Comparison of ENCODE assay signal across 14 mouse cellular contexts in genomic region chr1:162813143-162813835, GRCm38 (mm10). TPM values are rescaled to one million over a fixed set of nuclear protein-coding genes. Genes with fewer than 3 reads are reported as not detected.
DNase-seq lines count a peak whose midpoint lies in the region; ATAC-seq and TF ChIP-seq lines count a peak whose summit lies in the region.
"Had no signal": no experiment of that assay in that cellular context is flagged by ENCODE, and none has a peak within 500 bp of the region (broad histone marks: within the 10 kb centered on the region; RNA-seq: fewer than 3 reads in every experiment).

No protein-coding gene starts in this region.

- 76% methylated on average over 9 of the region's 9 CpGs for WGBS in heart, embryonic 11.5 days (ENCODE audit: insufficient replicate concordance)
- WGBS in limb, embryonic 13.5 days = 91% methylated on average over 9 of the region's 9 CpGs
- 90% methylated on average over 9 of the region's 9 CpGs for WGBS in limb, embryonic 10.5 days
- WGBS in intestine, postnatal 0 days = 45% methylated on average over 9 of the region's 9 CpGs
- WGBS in forebrain, embryonic 15.5 days = 89% methylated on average over 9 of the region's 9 CpGs

- DNase-seq in heart, adult 9 months (ENCODE audit: low spot score in 2 of 2) = no peak
- DNase-seq in limb, embryonic 10.5 days (ENCODE audit: low spot score) = no peak
- no peak for DNase-seq in CH12.LX (ENCODE audit: extremely low read depth)
- no peak for DNase-seq in thymus, postnatal 36 days
- DNase-seq: cerebellum, adult 9-11 months had no signal

- ATAC-seq in heart, embryonic 11.5 days (replicated peaks; ENCODE audit: insufficient number of reproducible peaks, low FRiP score, low TSS enrichment) = no peak
- ATAC-seq in limb, embryonic 13.5 days (ENCODE audit: low FRiP score, low read depth) = no peak
- ATAC-seq in intestine, postnatal 0 days = peak; percentile 52
- no peak for ATAC-seq in forebrain, embryonic 15.5 days (replicated peaks)

- TF ChIP-seq POLR2A in CH12.LX (IDR thresholded peaks at IDR 0.05; ENCODE audit: low read depth, low read length) = no peak

- no peak overlapping the region for H3K27ac ChIP-seq in heart, embryonic 11.5 days (ENCODE audit: low read depth, low read length)
- H3K27ac ChIP-seq in limb, embryonic 13.5 days = no peak overlapping the region
- no peak overlapping the region for H3K27ac ChIP-seq in limb, embryonic 10.5 days
- no peak overlapping the region for H3K27ac ChIP-seq in CH12.LX (ENCODE audit: insufficient read depth, low read depth)
- H3K27ac ChIP-seq in intestine, postnatal 0 days (ENCODE audit: low read depth, low read length) = peak overlapping the region; percentile 79
- no peak overlapping the region for H3K27ac ChIP-seq in forebrain, embryonic 15.5 days (replicated peaks)
- H3K27ac ChIP-seq: macrophage; neural tube, embryonic 12.5 days had no signal

- no peak for TF ChIP-seq EP300 in CH12.LX (IDR thresholded peaks at IDR 0.05; ENCODE audit: low read length)

- no peak overlapping the region for H3K4me3 ChIP-seq in heart, embryonic 11.5 days (ENCODE audit: low read depth, low read length)
- no peak overlapping the region for H3K4me3 ChIP-seq in limb, embryonic 13.5 days
- no peak overlapping the region for H3K4me3 ChIP-seq in limb, embryonic 10.5 days
- no peak overlapping the region for H3K4me3 ChIP-seq in CH12.LX (replicated peaks in 1 of 3; ENCODE audit: low read depth in 2 of 3, low read length in 2 of 3, poor library complexity in 1 of 3)
- H3K4me3 ChIP-seq in intestine, postnatal 0 days (ENCODE audit: low read depth, low read length) = peak overlapping the region; percentile 20; the same call in 1 of the 2 replicates
- no peak overlapping the region for H3K4me3 ChIP-seq in forebrain, embryonic 15.5 days
- H3K4me3 ChIP-seq: erythroblast, embryonic 14.5 days; neural tube, embryonic 12.5 days had no signal

- H3K79me2 ChIP-seq in CH12.LX (replicated peaks; ENCODE audit: control insufficient read depth, extremely low read depth, insufficient read depth, poor library complexity, severe bottlenecking) = no peaks in the 10 kb centered on the region

- TF ChIP-seq RAD21 in CH12.LX (IDR thresholded peaks at IDR 0.05; ENCODE audit: low read depth, low read length) = no peak

- no peaks in the 10 kb centered on the region for H3K4me1 ChIP-seq in heart, embryonic 11.5 days (ENCODE audit: control insufficient read depth, insufficient read depth, low read length)
- no peaks in the 10 kb centered on the region for H3K4me1 ChIP-seq in limb, embryonic 13.5 days
- no peaks in the 10 kb centered on the region for H3K4me1 ChIP-seq in limb, embryonic 10.5 days
- 0 out of 4 replicates have a peak, but pooled peaks cover 0 to 4% of the 10 kb centered on the region in 2 experiments for H3K4me1 ChIP-seq in CH12.LX (ENCODE audit: control insufficient read depth in 1 of 2, insufficient read depth in 2 of 2)
- H3K4me1 ChIP-seq in intestine, postnatal 0 days (replicated peaks; ENCODE audit: control insufficient read depth, insufficient read depth, low read length) = peaks cover 19% of the 10 kb centered on the region; the same call in 1 of the 2 replicates
- H3K4me1 ChIP-seq in forebrain, embryonic 15.5 days = no peaks in the 10 kb centered on the region
- H3K4me1 ChIP-seq: neural tube, embryonic 12.5 days had no signal

- peak overlapping the region; percentile 9; the same call in 1 of the 2 replicates for H3K4me2 ChIP-seq in heart, embryonic 11.5 days
- H3K4me2 ChIP-seq in limb, embryonic 13.5 days (replicated peaks) = 0 out of 2 replicates have a peak overlapping the region, but pooled peaks have one; percentile 19
- peak overlapping the region; percentile 11 for H3K4me2 ChIP-seq in CH12.LX (ENCODE audit: insufficient read depth, low read depth, poor library complexity, severe bottlenecking)
- peak overlapping the region; percentile 52 for H3K4me2 ChIP-seq in intestine, postnatal 0 days (replicated peaks; ENCODE audit: low read depth)
- no peak overlapping the region for H3K4me2 ChIP-seq in forebrain, embryonic 15.5 days (replicated peaks)
- H3K4me2 ChIP-seq: neural tube, embryonic 12.5 days had no signal

- H3K36me3 ChIP-seq in heart, embryonic 11.5 days (ENCODE audit: control insufficient read depth, insufficient read depth, low read length) = no peaks in the 10 kb centered on the region
- H3K36me3 ChIP-seq in limb, embryonic 13.5 days = no peaks in the 10 kb centered on the region
- H3K36me3 ChIP-seq in limb, embryonic 10.5 days = no peaks in the 10 kb centered on the region
- no peaks in the 10 kb centered on the region for H3K36me3 ChIP-seq in CH12.LX (replicated peaks in 1 of 2; ENCODE audit: control insufficient read depth in 1 of 2, insufficient read depth in 1 of 2, low read length in 1 of 2)
- H3K36me3 ChIP-seq in intestine, postnatal 0 days (ENCODE audit: control insufficient read depth, insufficient read depth) = no peaks in the 10 kb centered on the region
- no peaks in the 10 kb centered on the region for H3K36me3 ChIP-seq in forebrain, embryonic 15.5 days
- H3K36me3 ChIP-seq: G1E; neural tube, embryonic 12.5 days had no signal

- no peak for TF ChIP-seq CTCF in CH12.LX (conservative IDR thresholded peaks at IDR 0.05 in 1 of 2, IDR thresholded peaks at IDR 0.05 in 1 of 2; ENCODE audit: low read depth in 2 of 2, low read length in 2 of 2)
- TF ChIP-seq CTCF in intestine, postnatal 0 days (IDR thresholded peaks at IDR 0.05; ENCODE audit: low read depth) = no peak

- H3K27me3 ChIP-seq in heart, embryonic 11.5 days (ENCODE audit: control insufficient read depth, insufficient read depth, low read length) = no peaks in the 10 kb centered on the region
- no peaks in the 10 kb centered on the region for H3K27me3 ChIP-seq in limb, embryonic 13.5 days
- H3K27me3 ChIP-seq in limb, embryonic 10.5 days (ENCODE audit: low read depth, poor library complexity, severe bottlenecking) = no peaks in the 10 kb centered on the region
- H3K27me3 ChIP-seq in CH12.LX (replicated peaks) = no peaks in the 10 kb centered on the region
- no peaks in the 10 kb centered on the region for H3K27me3 ChIP-seq in intestine, postnatal 0 days (replicated peaks; ENCODE audit: control insufficient read depth, insufficient read depth, low read length)
- H3K27me3 ChIP-seq in forebrain, embryonic 15.5 days = no peaks in the 10 kb centered on the region
- H3K27me3 ChIP-seq: neural tube, embryonic 12.5 days had no signal

- in situ Hi-C loops in CH12.LX (cut with MboI; ENCODE audit: low pct_ligation_motif_present, low pct_unique_long_range_greater_than_20kb, low sequenced_read_pairs) = no loop called here

- no peak overlapping the region for H3K9ac ChIP-seq in heart, embryonic 11.5 days (ENCODE audit: low read depth, low read length)
- no peak overlapping the region for H3K9ac ChIP-seq in limb, embryonic 13.5 days
- no peak overlapping the region for H3K9ac ChIP-seq in CH12.LX (ENCODE audit: insufficient read depth, low read depth)
- H3K9ac ChIP-seq in intestine, postnatal 0 days (ENCODE audit: low read depth, low read length) = no peak overlapping the region
- no peak overlapping the region for H3K9ac ChIP-seq in forebrain, embryonic 15.5 days (replicated peaks)
- H3K9ac ChIP-seq: neural tube, embryonic 12.5 days had no signal

- dilution Hi-C loops in CH12.LX (cut with MboI; ENCODE audit: extremely low pct_ligation_motif_present, extremely low pct_unique_long_range_greater_than_20kb, low sequenced_read_pairs) = no loop called here

- no peaks in the 10 kb centered on the region for H3K9me3 ChIP-seq in heart, embryonic 11.5 days (replicated peaks; ENCODE audit: control insufficient read depth, low read length)
- H3K9me3 ChIP-seq in limb, embryonic 13.5 days = no peaks in the 10 kb centered on the region
- H3K9me3 ChIP-seq in limb, embryonic 10.5 days (replicated peaks) = no peaks in the 10 kb centered on the region
- H3K9me3 ChIP-seq in CH12.LX (replicated peaks; ENCODE audit: low read length) = no peaks in the 10 kb centered on the region
- H3K9me3 ChIP-seq in intestine, postnatal 0 days (ENCODE audit: control insufficient read depth) = no peaks in the 10 kb centered on the region
- H3K9me3 ChIP-seq in forebrain, embryonic 15.5 days = no peaks in the 10 kb centered on the region
- H3K9me3 ChIP-seq: G1E; neural tube, embryonic 12.5 days had no signal

TF ChIP-seq in CH12.LX, 34 proteins besides CTCF, POLR2A, EP300 and RAD21 (continues in another document):
- TF ChIP-seq ZC3H11A (IDR thresholded peaks at IDR 0.05; ENCODE audit: low read depth, low read length) (no peak), SMC3 (IDR thresholded peaks at IDR 0.05; ENCODE audit: low read depth, low read length) (no peak), PAX5 (IDR thresholded peaks at IDR 0.05; ENCODE audit: low read length) (no peak), ZMIZ1 (IDR thresholded peaks at IDR 0.05; ENCODE audit: low read depth, low read length) (no peak), POLR2AphosphoS2 (IDR thresholded peaks at IDR 0.05; ENCODE audit: low read depth, low read length) (no peak), UBTF (IDR thresholded peaks at IDR 0.05; ENCODE audit: low read depth, low read length) (no peak), ZNF384 (IDR thresholded peaks at IDR 0.05; ENCODE audit: low read depth, low read length) (no peak), BHLHE40 (IDR thresholded peaks at IDR 0.05; ENCODE audit: low read depth, low read length) (no peak), KAT2A (IDR thresholded peaks at IDR 0.05; ENCODE audit: insufficient replicate concordance, low read length) (no peak)

RNA-seq across cellular contexts. Expression of gene Fmo4, which starts 0.5 kb away (rescaled TPM):
- polyA plus RNA-seq in heart, embryonic 11.5 days (2014; fragmentation: Nextera tagmentation; extraction: Ambion mirVana) = not detected in 2 replicates
- 0.23 and 0.51 TPM in 2 replicates for polyA plus RNA-seq in limb, embryonic 13.5 days (2015; fragmentation: Nextera tagmentation; extraction: Ambion mirVana)
- polyA plus RNA-seq in limb, embryonic 10.5 days (2016; fragmentation: Nextera tagmentation; extraction: Ambion mirVana) = 0.08 TPM in 1 of 2 replicates, not detected in the other
- total RNA-seq in CH12.LX (2012; rRNA removed) (not detected in 2 replicates), CH12.LX (2014; rRNA removed) (not detected in 2 replicates)
- not detected in 2 replicates for polyA plus RNA-seq in CH12.LX (2012; ENCODE audit: insufficient read length, low read depth)
- polyA plus RNA-seq in intestine, postnatal 0 days (2015; fragmentation: Nextera tagmentation; extraction: Ambion mirVana) = 12.2 and 13.7 TPM in 2 replicates
- polyA plus RNA-seq in forebrain, embryonic 15.5 days (2015; fragmentation: Nextera tagmentation; extraction: Ambion mirVana) = 0.10 TPM in 1 of 2 replicates, not detected in the other
- total RNA-seq: left cerebral cortex, postnatal 25 days had no signal
- polyA plus RNA-seq: erythroblast, embryonic 14.5 days; macrophage had no signal

RNA-seq across cellular contexts. Expression of gene Fmo1, which starts 53.1 kb away (rescaled TPM):
- polyA plus RNA-seq in heart, embryonic 11.5 days (2014; fragmentation: Nextera tagmentation; extraction: Ambion mirVana) = 1.8 TPM in 2 replicates
- 12.0 and 14.9 TPM in 2 replicates for polyA plus RNA-seq in limb, embryonic 13.5 days (2015; fragmentation: Nextera tagmentation; extraction: Ambion mirVana)
- polyA plus RNA-seq in limb, embryonic 10.5 days (2016; fragmentation: Nextera tagmentation; extraction: Ambion mirVana) = 1.6 and 2.1 TPM in 2 replicates
- total RNA-seq in CH12.LX (2012; rRNA removed) = not detected in 2 replicates
- total RNA-seq in CH12.LX (2014; rRNA removed) = not detected in 2 replicates
- not detected in 2 replicates for polyA plus RNA-seq in CH12.LX (2012; ENCODE audit: insufficient read length, low read depth)
- 7.3 and 8.2 TPM in 2 replicates for polyA plus RNA-seq in intestine, postnatal 0 days (2015; fragmentation: Nextera tagmentation; extraction: Ambion mirVana)
- polyA plus RNA-seq in forebrain, embryonic 15.5 days (2015; fragmentation: Nextera tagmentation; extraction: Ambion mirVana) = 15.3 and 16.1 TPM in 2 replicates
- polyA plus RNA-seq: erythroblast, embryonic 14.5 days; G1E; macrophage had no signal
